ENCODE assay signal across 8 mouse cellular contexts in the genomic region with DNA sequence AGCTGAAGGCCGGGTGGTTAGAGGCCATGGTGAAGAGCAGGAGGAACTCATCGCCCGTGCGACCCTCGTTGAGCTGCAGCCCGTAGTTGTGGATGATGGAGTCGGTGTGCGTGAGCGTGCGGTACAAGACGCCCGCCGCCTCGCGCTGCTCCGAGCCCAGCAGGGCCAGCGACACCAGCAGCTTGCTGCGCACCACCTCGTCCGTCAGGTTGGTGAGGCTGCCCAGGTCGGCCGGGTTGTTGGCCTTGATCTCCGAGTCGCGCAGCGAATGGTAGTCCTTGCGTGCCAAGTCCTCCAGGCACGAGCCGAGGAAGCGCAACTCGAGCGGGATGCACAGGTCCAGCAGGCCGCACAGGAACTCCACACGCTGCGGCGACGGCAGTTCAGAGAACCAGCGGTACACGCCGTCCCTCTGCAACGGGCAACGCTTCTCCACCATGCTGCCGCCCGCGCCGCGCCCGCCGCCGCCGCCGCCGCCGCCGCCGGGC. TPM values are rescaled to one million over a fixed set of nuclear protein-coding genes. Genes with fewer than 3 reads are reported as not detected.
DNase-seq lines count a peak whose midpoint lies in the region; ATAC-seq and TF ChIP-seq lines count a peak whose summit lies in the region.

No protein-coding gene starts in this region.

- H3K27me3 ChIP-seq in kidney, embryonic 15.5 days = no peaks in the 10 kb centered on the region

- DNase-seq in urinary bladder, adult 2 months (ENCODE audit: low spot score) = peak; percentile 46
- DNase-seq in urinary bladder, postnatal 10 days (ENCODE audit: low spot score) = no peak
- peak; percentile 78 to 79 for DNase-seq in cerebellum, postnatal 10 days
- peak; percentile 76 for DNase-seq in gastrocnemius, adult 2 months
- DNase-seq in mesoderm, embryonic 11.5 days (ENCODE audit: low read depth, low spot score) = peak; percentile 49
- DNase-seq in testis, postnatal 10 days (ENCODE audit: low spot score) = peak; percentile 70
- no peak for DNase-seq in thymus, postnatal 0 days (ENCODE audit: low spot score)

- no peak for TF ChIP-seq CTCF in gastrocnemius, adult 2 months (IDR thresholded peaks at IDR 0.05)

- no peaks in the 10 kb centered on the region for H3K36me3 ChIP-seq in kidney, embryonic 15.5 days

- H3K4me2 ChIP-seq in kidney, embryonic 15.5 days = peak overlapping the region; percentile 93

- peak overlapping the region; percentile 53 for H3K9ac ChIP-seq in kidney, embryonic 15.5 days

- H3K4me1 ChIP-seq in kidney, embryonic 15.5 days = peaks cover 60% of the 10 kb centered on the region

- WGBS in kidney, embryonic 15.5 days = under 1% methylated on average over 40 of the region's 56 CpGs

- H3K9me3 ChIP-seq in kidney, embryonic 15.5 days (replicated peaks) = no peaks in the 10 kb centered on the region

- ATAC-seq in kidney, embryonic 15.5 days (replicated peaks; ENCODE audit: low FRiP score) = no peak

- intact Hi-C loops in gastrocnemius, adult 2 months (cut with DNase I) = loop anchor here (5.0 kb wide), 1 partner anchor 50 kb away; no protein-coding TSS in a partner anchor

- peak overlapping the region; percentile 90 for H3K4me3 ChIP-seq in gastrocnemius, adult 2 months
- H3K4me3 ChIP-seq in kidney, embryonic 15.5 days (replicated peaks) = peak overlapping the region; percentile 85

- H3K27ac ChIP-seq in gastrocnemius, adult 2 months = peak overlapping the region; percentile 86
- peak overlapping the region; percentile 79 for H3K27ac ChIP-seq in kidney, embryonic 15.5 days

RNA-seq across cellular contexts. Expression of gene Zcchc14, which starts 0.8 kb away (rescaled TPM):
- 16.9 and 22.7 TPM in 2 replicates for polyA plus RNA-seq in urinary bladder, adult 2 months (2012; rRNA removed)
- total RNA-seq in gastrocnemius, adult 2 months (2021) = 10 to 100 TPM; 18.8 to 22.3 TPM
- 16.3 and 17.2 TPM in 2 replicates for polyA plus RNA-seq in kidney, embryonic 15.5 days (2015; fragmentation: Nextera tagmentation; extraction: Ambion mirVana)
- 1.5 and 1.8 TPM in 2 replicates for polyA plus RNA-seq in thymus, postnatal 0 days (2015; fragmentation: Nextera tagmentation; extraction: Ambion mirVana)

Comparison
In these comparisons a context has a peak if more than half of its experiments do, and no peak if none do; other contexts are left out.
1. DNase-seq: peak in urinary bladder, adult 2 months (single experiment), cerebellum, postnatal 10 days (2 of 2), gastrocnemius, adult 2 months (single experiment), mesoderm, embryonic 11.5 days (single experiment) and testis, postnatal 10 days (single experiment); none in urinary bladder, postnatal 10 days (single experiment) and thymus, postnatal 0 days (single experiment).